Comparison of ENCODE assay signal across 21 mouse cellular contexts in the genomic region with DNA sequence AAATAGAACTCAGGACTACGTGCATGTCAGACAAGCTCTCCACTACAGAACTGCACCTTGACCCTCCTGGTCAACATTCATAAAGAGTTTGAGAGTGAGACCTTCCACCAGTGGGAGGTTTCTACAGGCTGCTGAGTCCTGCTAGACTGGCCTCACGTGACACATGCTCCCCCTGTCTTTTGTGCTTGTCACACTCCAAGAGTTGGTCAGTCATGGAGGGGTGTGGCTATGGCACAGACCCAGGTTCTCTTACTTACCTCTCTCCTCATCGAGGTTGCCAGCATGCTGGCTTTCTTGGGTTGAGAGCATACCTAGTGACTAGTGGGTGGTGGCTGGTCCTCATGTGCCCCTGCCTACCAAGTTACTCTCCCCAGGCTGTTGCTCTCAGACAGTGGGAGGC. TPM values are rescaled to one million over a fixed set of nuclear protein-coding genes. Genes with fewer than 3 reads are reported as not detected.
A peak's percentile ranks its signal among the peaks of the same experiment; 100 is the strongest.
DNase-seq lines count a peak whose midpoint lies in the region; ATAC-seq and TF ChIP-seq lines count a peak whose summit lies in the region.
"Had no signal": no experiment of that assay in that cellular context is flagged by ENCODE, and none has a peak within 500 bp of the region (broad histone marks: within the 10 kb centered on the region; RNA-seq: fewer than 3 reads in every experiment).

No protein-coding gene starts in this region.

- WGBS in intestine, postnatal 0 days, result 54% methylated on average over 3 of the region's 3 CpGs
- WGBS in intestine, embryonic 16.5 days, result 77% methylated on average over 3 of the region's 3 CpGs
- 37% methylated on average over 3 of the region's 3 CpGs for WGBS in kidney, adult 2 months
- WGBS in limb, embryonic 10.5 days, result 75% methylated on average over 3 of the region's 3 CpGs

- TF ChIP-seq CTCF in intestine, postnatal 0 days (IDR thresholded peaks at IDR 0.05; ENCODE audit: low read depth), result peak; percentile 21; the same call in 1 of the 2 replicates
- no peak for TF ChIP-seq CTCF in kidney, adult 2 months (conservative IDR thresholded peaks at IDR 0.05; ENCODE audit: insufficient read depth, insufficient read length, low read depth, low read length)

- H3K9ac ChIP-seq in intestine, postnatal 0 days (ENCODE audit: low read depth, low read length), result no peak overlapping the region
- no peak overlapping the region for H3K9ac ChIP-seq in intestine, embryonic 16.5 days (ENCODE audit: low read depth, low read length)
- H3K9ac ChIP-seq: embryonic facial prominence, embryonic 13.5 days had no signal

- peaks cover 35% of the 10 kb centered on the region for H3K36me3 ChIP-seq in intestine, postnatal 0 days (ENCODE audit: control insufficient read depth, insufficient read depth)
- H3K36me3 ChIP-seq in intestine, embryonic 16.5 days (ENCODE audit: control insufficient read depth, insufficient read depth, low read length), result peaks cover 10% of the 10 kb centered on the region; the same call in 1 of the 2 replicates
- H3K36me3 ChIP-seq in kidney, adult 2 months (ENCODE audit: control insufficient read depth, insufficient read depth, low read length), result no peaks in the 10 kb centered on the region
- H3K36me3 ChIP-seq in limb, embryonic 10.5 days, result peaks cover 36% of the 10 kb centered on the region

- H3K9me3 ChIP-seq in intestine, postnatal 0 days (ENCODE audit: control insufficient read depth), result no peaks in the 10 kb centered on the region
- no peaks in the 10 kb centered on the region for H3K9me3 ChIP-seq in intestine, embryonic 16.5 days (ENCODE audit: control insufficient read depth, low read length)
- H3K9me3 ChIP-seq in limb, embryonic 10.5 days (replicated peaks), result no peaks in the 10 kb centered on the region
- H3K9me3 ChIP-seq: embryonic facial prominence, embryonic 13.5 days; G1E; hindbrain, embryonic 10.5 days; midbrain, embryonic 10.5 days had no signal

- peaks cover 3% of the 10 kb centered on the region; the same call in 1 of the 2 replicates for H3K4me1 ChIP-seq in intestine, postnatal 0 days (replicated peaks; ENCODE audit: control insufficient read depth, insufficient read depth, low read length)
- H3K4me1 ChIP-seq in intestine, embryonic 16.5 days (ENCODE audit: control insufficient read depth, insufficient read depth, low read length), result peaks cover 8% of the 10 kb centered on the region; the same call in 1 of the 2 replicates
- H3K4me1 ChIP-seq in kidney, adult 2 months (ENCODE audit: control insufficient read depth, insufficient read depth, low read length), result peaks cover 9% of the 10 kb centered on the region
- peaks cover 14% of the 10 kb centered on the region for H3K4me1 ChIP-seq in limb, embryonic 10.5 days

- TF ChIP-seq POLR2A in kidney, adult 2 months (IDR thresholded peaks at IDR 0.05; ENCODE audit: low read depth, low read length), result no peak

- H3K4me2 ChIP-seq in intestine, postnatal 0 days (replicated peaks; ENCODE audit: low read depth), result no peak overlapping the region
- no peak overlapping the region for H3K4me2 ChIP-seq in intestine, embryonic 16.5 days (ENCODE audit: low read depth, low read length)
- H3K4me2 ChIP-seq: embryonic facial prominence, embryonic 13.5 days had no signal

- ATAC-seq in intestine, postnatal 0 days, result 0 out of 2 replicates have a peak, but pooled peaks have one; percentile 7
- no peak for ATAC-seq in intestine, embryonic 16.5 days
- ATAC-seq: activated CD4-positive, CD25-positive, alpha-beta regulatory T cell, adult 4 months; CD4-positive, CD25-positive, alpha-beta regulatory T cell, adult 4 months; forebrain, embryonic 14.5 days had no signal

- H3K27ac ChIP-seq in intestine, postnatal 0 days (ENCODE audit: low read depth, low read length), result no peak overlapping the region
- H3K27ac ChIP-seq in intestine, embryonic 16.5 days (ENCODE audit: low read length), result no peak overlapping the region
- H3K27ac ChIP-seq in kidney, adult 2 months (ENCODE audit: insufficient read depth, low read depth, low read length), result peak overlapping the region; percentile 64; the same call in 1 of the 2 replicates
- no peak overlapping the region for H3K27ac ChIP-seq in limb, embryonic 10.5 days
- H3K27ac ChIP-seq: embryonic facial prominence, embryonic 13.5 days; hindbrain, embryonic 10.5 days; layer of hippocampus, adult 2 months; macrophage; midbrain, embryonic 10.5 days had no signal

- DNase-seq in kidney, adult 2 months, result peak; percentile 96
- peak; percentile 94 to 95 for DNase-seq in kidney, postnatal 25 days
- peak; percentile 37 for DNase-seq in lung, postnatal 14 days
- DNase-seq in limb, embryonic 10.5 days (ENCODE audit: low spot score), result no peak
- DNase-seq in frontal cortex, adult 2 months (ENCODE audit: extremely low spot score in 1 of 2, low spot score in 1 of 2), result no peak
- DNase-seq in thymus, adult 18-20 months, result no peak
- DNase-seq: adrenal gland, postnatal 14 days; cerebellum, postnatal 10 days; gastrocnemius, postnatal 36 days; thymus, postnatal 25 days had no signal

- H3K4me3 ChIP-seq in intestine, postnatal 0 days (ENCODE audit: low read depth, low read length), result no peak overlapping the region
- H3K4me3 ChIP-seq in intestine, embryonic 16.5 days (ENCODE audit: low read length), result no peak overlapping the region
- no peak overlapping the region for H3K4me3 ChIP-seq in kidney, adult 2 months (ENCODE audit: insufficient read depth, low read depth, low read length)
- H3K4me3 ChIP-seq in limb, embryonic 10.5 days, result no peak overlapping the region
- H3K4me3 ChIP-seq: embryonic facial prominence, embryonic 13.5 days; hindbrain, embryonic 10.5 days; layer of hippocampus, adult 2 months; midbrain, embryonic 10.5 days had no signal

- H3K27me3 ChIP-seq in intestine, postnatal 0 days (replicated peaks; ENCODE audit: control insufficient read depth, insufficient read depth, low read length), result no peaks in the 10 kb centered on the region
- no peaks in the 10 kb centered on the region for H3K27me3 ChIP-seq in intestine, embryonic 16.5 days (replicated peaks; ENCODE audit: control insufficient read depth, insufficient read depth, low read length)
- no peaks in the 10 kb centered on the region for H3K27me3 ChIP-seq in kidney, adult 2 months (replicated peaks; ENCODE audit: control insufficient read depth, insufficient read depth, low read length)
- H3K27me3 ChIP-seq in limb, embryonic 10.5 days (ENCODE audit: low read depth, poor library complexity, severe bottlenecking), result no peaks in the 10 kb centered on the region
- H3K27me3 ChIP-seq: embryonic facial prominence, embryonic 13.5 days had no signal

RNA-seq across cellular contexts. Expression of a gene that starts 3.7 kb away (rescaled TPM):
- 24.7 and 28.4 TPM in 2 replicates for polyA plus RNA-seq in intestine, postnatal 0 days (2015; fragmentation: Nextera tagmentation; extraction: Ambion mirVana)
- polyA plus RNA-seq in intestine, embryonic 16.5 days (2015; fragmentation: Nextera tagmentation; extraction: Ambion mirVana), result 35.9 and 36.8 TPM in 2 replicates
- 17.1 and 19.4 TPM in 2 replicates for polyA plus RNA-seq in kidney, adult 2 months (2012; rRNA removed)
- 29.7 and 32.1 TPM in 2 replicates for polyA plus RNA-seq in limb, embryonic 10.5 days (2016; fragmentation: Nextera tagmentation; extraction: Ambion mirVana)
- polyA plus RNA-seq in frontal cortex, adult 2 months (2012; rRNA removed), result 40.4 and 40.9 TPM in 2 replicates

RNA-seq across cellular contexts. Expression of a gene that starts 9.1 kb away (rescaled TPM):
- polyA plus RNA-seq in intestine, postnatal 0 days (2015; fragmentation: Nextera tagmentation; extraction: Ambion mirVana), result 159 and 172 TPM in 2 replicates
- 58.9 and 75.9 TPM in 2 replicates for polyA plus RNA-seq in intestine, embryonic 16.5 days (2015; fragmentation: Nextera tagmentation; extraction: Ambion mirVana)
- 124 and 136 TPM in 2 replicates for polyA plus RNA-seq in kidney, adult 2 months (2012; rRNA removed)
- polyA plus RNA-seq in limb, embryonic 10.5 days (2016; fragmentation: Nextera tagmentation; extraction: Ambion mirVana), result 49.1 and 49.5 TPM in 2 replicates
- polyA plus RNA-seq in frontal cortex, adult 2 months (2012; rRNA removed), result 38.9 and 39.1 TPM in 2 replicates

RNA-seq across cellular contexts. Expression of a gene that starts 15.0 kb away (rescaled TPM):
- 1,362 and 1,364 TPM in 2 replicates for polyA plus RNA-seq in intestine, postnatal 0 days (2015; fragmentation: Nextera tagmentation; extraction: Ambion mirVana)
- polyA plus RNA-seq in intestine, embryonic 16.5 days (2015; fragmentation: Nextera tagmentation; extraction: Ambion mirVana), result 783 and 890 TPM in 2 replicates
- 2,489 and 2,561 TPM in 2 replicates for polyA plus RNA-seq in kidney, adult 2 months (2012; rRNA removed)
- polyA plus RNA-seq in limb, embryonic 10.5 days (2016; fragmentation: Nextera tagmentation; extraction: Ambion mirVana), result 414 and 422 TPM in 2 replicates
- polyA plus RNA-seq in frontal cortex, adult 2 months (2012; rRNA removed), result 2,732 and 2,987 TPM in 2 replicates

RNA-seq across cellular contexts. Expression of a gene that starts 50.9 kb away (rescaled TPM):
- polyA plus RNA-seq in intestine, postnatal 0 days (2015; fragmentation: Nextera tagmentation; extraction: Ambion mirVana), result 3.1 and 3.4 TPM in 2 replicates
- 5.5 and 6.1 TPM in 2 replicates for polyA plus RNA-seq in intestine, embryonic 16.5 days (2015; fragmentation: Nextera tagmentation; extraction: Ambion mirVana)
- polyA plus RNA-seq in kidney, adult 2 months (2012; rRNA removed), result 14.4 and 15.0 TPM in 2 replicates
- polyA plus RNA-seq in limb, embryonic 10.5 days (2016; fragmentation: Nextera tagmentation; extraction: Ambion mirVana), result 3.9 and 8.7 TPM in 2 replicates
- polyA plus RNA-seq in frontal cortex, adult 2 months (2012; rRNA removed), result 48.3 and 56.9 TPM in 2 replicates

RNA-seq across cellular contexts. Expression of a gene that starts 54.9 kb away (rescaled TPM):
- polyA plus RNA-seq in intestine, postnatal 0 days (2015; fragmentation: Nextera tagmentation; extraction: Ambion mirVana), result 2.0 and 2.1 TPM in 2 replicates
- 3.1 and 3.5 TPM in 2 replicates for polyA plus RNA-seq in intestine, embryonic 16.5 days (2015; fragmentation: Nextera tagmentation; extraction: Ambion mirVana)
- polyA plus RNA-seq in kidney, adult 2 months (2012; rRNA removed), result 0.72 and 1.2 TPM in 2 replicates
- 6.7 and 10.7 TPM in 2 replicates for polyA plus RNA-seq in limb, embryonic 10.5 days (2016; fragmentation: Nextera tagmentation; extraction: Ambion mirVana)
- polyA plus RNA-seq in frontal cortex, adult 2 months (2012; rRNA removed), result 7.4 and 9.1 TPM in 2 replicates
- polyA plus RNA-seq: activated CD4-positive, CD25-positive, alpha-beta regulatory T cell, adult 4 months; macrophage had no signal

Comparison
In these comparisons a context has a peak if more than half of its experiments do, and no peak if none do; other contexts are left out.
1. DNase-seq: peak in kidney, adult 2 months (single experiment), kidney, postnatal 25 days (2 of 2) and lung, postnatal 14 days (single experiment); none in limb, embryonic 10.5 days (single experiment), frontal cortex, adult 2 months (0 of 2) and thymus, adult 18-20 months (0 of 2).